In the genomic region with DNA sequence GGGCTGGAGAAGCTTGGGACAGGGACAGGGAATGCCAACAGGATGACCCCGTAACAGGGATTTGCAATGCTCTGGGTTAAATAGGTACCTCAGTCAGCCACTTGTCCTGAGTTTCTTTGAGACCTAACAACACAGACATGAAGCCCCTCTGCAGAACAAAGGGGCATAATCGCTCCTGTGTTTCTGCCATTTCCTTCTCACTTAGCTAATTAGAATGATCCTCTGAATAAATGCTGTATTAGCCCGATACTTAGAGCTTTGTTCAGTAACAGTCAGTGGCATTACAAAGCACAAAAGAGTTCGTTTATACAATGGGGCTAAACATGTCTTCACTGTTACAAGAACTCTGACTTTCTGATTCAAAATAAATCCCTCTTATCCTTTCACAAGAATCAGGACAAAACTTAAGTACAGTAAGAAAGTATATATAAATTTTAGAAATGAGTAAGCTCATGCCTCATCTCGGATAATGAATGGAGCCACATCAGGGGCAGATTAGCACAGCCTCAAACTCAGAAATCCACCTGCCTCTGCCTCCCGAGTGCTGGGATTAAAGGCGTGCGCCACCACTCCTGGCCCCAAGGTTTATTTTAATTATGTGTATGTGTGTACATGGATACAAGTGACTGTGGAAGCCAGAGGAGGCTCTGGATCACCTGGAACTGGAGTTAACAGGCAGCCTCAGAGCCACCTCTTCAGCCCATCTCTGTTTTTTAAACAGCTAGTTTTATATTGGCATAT, we compare ENCODE assay signal across 26 mouse cellular contexts.
"Had no signal": no experiment of that assay in that cellular context is flagged by ENCODE, and none has a peak within 500 bp of the region (broad histone marks: within the 10 kb centered on the region; RNA-seq: fewer than 3 reads in every experiment).

No protein-coding gene starts in this region.

- H3K27ac ChIP-seq: gastrocnemius, adult 2 months; heart, adult 2 months; heart, embryonic 13.5 days; heart, embryonic 15.5 days; hindbrain, embryonic 10.5 days; hindbrain, embryonic 14.5 days; intestine, embryonic 15.5 days; left cerebral cortex, adult 2 months; limb, embryonic 10.5 days; limb, embryonic 12.5 days; liver, embryonic 13.5 days; liver, embryonic 15.5 days had no signal

- H3K4me1 ChIP-seq: limb, embryonic 12.5 days had no signal

- DNase-seq: gastrocnemius, adult 2 months; gastrocnemius, postnatal 10 days; gastrocnemius, postnatal 25 days; heart, adult 2 months; heart, postnatal 4 days; kidney, adult 18-20 months; kidney, adult 8-10 months; kidney, postnatal 10 days; kidney, postnatal 25 days; kidney, postnatal 4 days; liver; liver, embryonic 13.5 days had no signal

- H3K9me3 ChIP-seq: heart, embryonic 13.5 days; heart, embryonic 15.5 days; hindbrain, embryonic 10.5 days; intestine, embryonic 15.5 days; limb, embryonic 10.5 days; limb, embryonic 12.5 days; liver, embryonic 13.5 days; liver, embryonic 15.5 days had no signal

- H3K4me3 ChIP-seq: gastrocnemius, adult 2 months; heart, adult 2 months; heart, embryonic 13.5 days; heart, embryonic 15.5 days; hindbrain, embryonic 10.5 days; intestine, embryonic 15.5 days; left cerebral cortex, adult 2 months; limb, embryonic 10.5 days; limb, embryonic 12.5 days; liver, embryonic 13.5 days; liver, embryonic 15.5 days had no signal

- H3K9ac ChIP-seq: heart, embryonic 13.5 days; heart, embryonic 15.5 days; hindbrain, embryonic 14.5 days; intestine, embryonic 15.5 days; limb, embryonic 12.5 days; liver, embryonic 13.5 days; liver, embryonic 15.5 days had no signal

- H3K36me3 ChIP-seq: heart, embryonic 13.5 days; heart, embryonic 15.5 days; hindbrain, embryonic 10.5 days; intestine, embryonic 15.5 days; limb, embryonic 10.5 days; limb, embryonic 12.5 days; liver, embryonic 13.5 days; liver, embryonic 15.5 days had no signal

- ATAC-seq: hindbrain, embryonic 16.5 days; inflammation-experienced regulatory T-cells, adult 6 months; intestine, embryonic 15.5 days; intestine, postnatal 0 days had no signal

- H3K27me3 ChIP-seq: intestine, embryonic 15.5 days had no signal

- H3K4me2 ChIP-seq: heart, embryonic 11.5 days; heart, embryonic 13.5 days; heart, embryonic 15.5 days; hindbrain, embryonic 14.5 days; intestine, embryonic 15.5 days; limb, embryonic 12.5 days; liver, embryonic 11.5 days; liver, embryonic 13.5 days; liver, embryonic 15.5 days had no signal
